Mouse (Mus musculus) ES-E14 (cell line): ENCODE measurements around the gene Tia1.
"Not testable (repeated sequence)": the region's sequence is repeated elsewhere in the genome, so short reads cannot be mapped to it uniquely, and the experiment has no call there.

Experiments used
- CHD2 ChIP-seq: IDR thresholded peaks from 2 replicates; pipeline ENCODE4 v1.6.1; 2014; ENCODE audit warnings: mild to moderate bottlenecking, low read depth, low read length, inconsistent platforms
- MAFK ChIP-seq: IDR thresholded peaks from 2 replicates; pipeline ENCODE4 v1.6.1; 2014; ENCODE audit warnings: mild to moderate bottlenecking, low read depth, low read length, inconsistent platforms; ENCODE audit not compliant: insufficient read depth

GRCm38 (mm10) chr6:86380112-86380511, 23.9 kb upstream of the Tia1 start:
- not testable (repeated sequence) for TF ChIP-seq MAFK, CHD2
